Mouse (Mus musculus) lung, postnatal 0 days (tissue): ENCODE measurements around the gene Nphp4.

Experiments used
- CTCF ChIP-seq: IDR thresholded peaks from 2 replicates; pipeline ENCODE4 v1.5.1; 2016; ENCODE audit warnings: antibody characterized with exemption, mild to moderate bottlenecking
- EP300 ChIP-seq: IDR thresholded peaks from 2 replicates; pipeline ENCODE4 v1.6.1; 2016; ENCODE audit warnings: antibody characterized with exemption, mild to moderate bottlenecking, control low read depth

DNA sequence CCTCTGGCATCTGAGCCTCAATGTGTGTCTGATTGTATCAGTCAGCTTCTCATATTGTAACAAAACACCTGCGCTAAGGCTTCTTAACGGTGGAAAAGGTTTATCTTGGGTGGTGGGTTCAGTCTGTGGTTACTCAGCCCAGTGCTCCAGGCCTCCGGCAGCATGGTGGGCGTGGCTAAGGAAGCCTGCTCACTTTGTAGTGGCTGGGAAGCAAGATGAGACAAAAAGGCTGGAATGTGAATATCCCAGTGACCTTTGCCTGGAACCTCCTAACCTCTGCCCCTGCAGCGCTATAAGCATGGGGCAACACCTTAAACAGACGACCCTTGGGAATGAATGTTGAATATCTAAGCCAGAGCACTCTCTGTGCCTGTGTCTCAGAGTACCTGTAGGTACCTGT, 105.7 kb downstream of the Nphp4 start:
- TF ChIP-seq CTCF (no peak), EP300 (no peak)
